ENCODE assay signal across 29 mouse cellular contexts in genomic region chr12:41469096-41469801, GRCm38 (mm10). TPM values are rescaled to one million over a fixed set of nuclear protein-coding genes. Genes with fewer than 3 reads are reported as not detected.
DNase-seq lines count a peak whose midpoint lies in the region; ATAC-seq and TF ChIP-seq lines count a peak whose summit lies in the region.
"Had no signal": no experiment of that assay in that cellular context is flagged by ENCODE, and none has a peak within 500 bp of the region (broad histone marks: within the 10 kb centered on the region; RNA-seq: fewer than 3 reads in every experiment).

No protein-coding gene starts in this region.

- no peak overlapping the region for H3K4me2 ChIP-seq in hindbrain, embryonic 16.5 days (ENCODE audit: low read length)
- H3K4me2 ChIP-seq: embryonic facial prominence, embryonic 13.5 days; heart, embryonic 11.5 days; hindbrain, embryonic 13.5 days had no signal

- peaks cover 2% of the 10 kb centered on the region; the same call in 1 of the 2 replicates for H3K4me1 ChIP-seq in hindbrain, embryonic 16.5 days (ENCODE audit: control insufficient read depth, insufficient read depth, low read depth, low read length)
- no peaks in the 10 kb centered on the region for H3K4me1 ChIP-seq in hindbrain, embryonic 10.5 days (replicated peaks)
- no peaks in the 10 kb centered on the region for H3K4me1 ChIP-seq in lung, adult 2 months (ENCODE audit: control insufficient read depth, insufficient read depth, low read length)
- H3K4me1 ChIP-seq: embryonic facial prominence, embryonic 13.5 days had no signal

- no peaks in the 10 kb centered on the region for H3K36me3 ChIP-seq in hindbrain, embryonic 16.5 days (ENCODE audit: control insufficient read depth, insufficient read depth, low read length)
- H3K36me3 ChIP-seq in hindbrain, embryonic 10.5 days = no peaks in the 10 kb centered on the region
- H3K36me3 ChIP-seq: embryonic facial prominence, embryonic 13.5 days; hindbrain, embryonic 13.5 days had no signal

- H3K27me3 ChIP-seq in hindbrain, embryonic 16.5 days (replicated peaks; ENCODE audit: control insufficient read depth, insufficient read depth, low read length) = no peaks in the 10 kb centered on the region
- no peaks in the 10 kb centered on the region for H3K27me3 ChIP-seq in hindbrain, embryonic 10.5 days (ENCODE audit: insufficient read depth, poor library complexity, severe bottlenecking)
- H3K27me3 ChIP-seq: CH12.LX; embryonic facial prominence, embryonic 13.5 days; hindbrain, embryonic 13.5 days had no signal

- TF ChIP-seq CTCF in lung, adult 2 months (IDR thresholded peaks at IDR 0.05; ENCODE audit: insufficient read depth, low read length) = no peak

- ATAC-seq in hindbrain, embryonic 16.5 days = peak; percentile 24; the same call in 1 of the 2 replicates
- ATAC-seq: intestine, postnatal 0 days had no signal

- H3K9ac ChIP-seq in hindbrain, embryonic 16.5 days (ENCODE audit: low read depth, low read length) = no peak overlapping the region
- H3K9ac ChIP-seq: embryonic facial prominence, embryonic 13.5 days; hindbrain, embryonic 13.5 days; liver, embryonic 14.5 days had no signal

- peak; percentile 16 for DNase-seq in adrenal gland, adult 2 months
- DNase-seq in adrenal gland, adult 18-20 months (ENCODE audit: low spot score in 2 of 2) = no peak
- DNase-seq in hindbrain, embryonic 10.5 days (ENCODE audit: low spot score) = no peak
- peak; percentile 4 for DNase-seq in lung, postnatal 10 days
- no peak for DNase-seq in lung, adult 2 months
- peak; percentile 15 for DNase-seq in retina, postnatal 1 day
- no peak for DNase-seq in retina, embryonic 14.5 days (ENCODE audit: low spot score)
- DNase-seq: adrenal gland, postnatal 14 days; cerebellum, adult 11-12 months; cerebellum, postnatal 10 days; gastrocnemius, postnatal 25 days; heart, adult 18-20 months; heart, postnatal 36 days; kidney, postnatal 14 days; layer of hippocampus, adult 9-11 months; liver; right cerebral cortex, postnatal 4 days; thymus, adult 18-20 months; thymus, postnatal 25 days had no signal

- no peaks in the 10 kb centered on the region for H3K9me3 ChIP-seq in hindbrain, embryonic 16.5 days (ENCODE audit: control insufficient read depth, low read length)
- no peaks in the 10 kb centered on the region for H3K9me3 ChIP-seq in hindbrain, embryonic 10.5 days
- H3K9me3 ChIP-seq: embryonic facial prominence, embryonic 13.5 days; hindbrain, embryonic 13.5 days had no signal

- no peak overlapping the region for H3K27ac ChIP-seq in hindbrain, embryonic 16.5 days (ENCODE audit: low read depth, low read length)
- H3K27ac ChIP-seq in hindbrain, embryonic 10.5 days = no peak overlapping the region
- H3K27ac ChIP-seq: embryonic facial prominence, embryonic 13.5 days; hindbrain, embryonic 13.5 days; liver, embryonic 14.5 days; macrophage; stomach, postnatal 0 days had no signal

- H3K4me3 ChIP-seq in hindbrain, embryonic 16.5 days (ENCODE audit: low read length) = no peak overlapping the region
- no peak overlapping the region for H3K4me3 ChIP-seq in hindbrain, embryonic 10.5 days
- no peak overlapping the region for H3K4me3 ChIP-seq in lung, adult 2 months (replicated peaks; ENCODE audit: extremely low read depth, low read depth, low read length)
- H3K4me3 ChIP-seq: embryonic facial prominence, embryonic 13.5 days; hindbrain, embryonic 13.5 days had no signal

- 56% methylated on average over 6 of the region's 6 CpGs for WGBS in hindbrain, embryonic 16.5 days
- 74% methylated on average over 6 of the region's 6 CpGs for WGBS in hindbrain, embryonic 10.5 days
- 52% methylated on average over 6 of the region's 6 CpGs for WGBS in lung, adult 2 months

- no peak for TF ChIP-seq POLR2A in lung, adult 2 months (IDR thresholded peaks at IDR 0.05; ENCODE audit: borderline replicate concordance, extremely low read depth, low read depth, low read length)

RNA-seq across cellular contexts. Expression of gene Lrrn3, which starts 17.0 kb away (rescaled TPM):
- total RNA-seq in adrenal gland, adult 2 months (2021) = 10 to 100 TPM; 35.5 to 35.7 TPM
- polyA plus RNA-seq in adrenal gland, adult 2 months (2012; rRNA removed) = 1.8 and 2.2 TPM in 2 replicates
- total RNA-seq in adrenal gland, adult 18-20 months (2021) = 10 to 100 TPM; 28.8 to 46.9 TPM
- 101 and 105 TPM in 2 replicates for polyA plus RNA-seq in hindbrain, embryonic 16.5 days (2015; fragmentation: Nextera tagmentation; extraction: Ambion mirVana)
- polyA plus RNA-seq in hindbrain, embryonic 10.5 days (2016; fragmentation: Nextera tagmentation; extraction: Ambion mirVana) = 13.9 and 17.7 TPM in 2 replicates
- polyA plus RNA-seq in lung, adult 2 months (2012; rRNA removed) = 1.2 and 2.7 TPM in 2 replicates
- total RNA-seq: CH12.LX; megakaryocyte-erythroid progenitor cell, adult 5-6 weeks had no signal

Comparison
In these comparisons a context has a peak if more than half of its experiments do, and no peak if none do; other contexts are left out.
1. DNase-seq: peak in adrenal gland, adult 2 months (single experiment), lung, postnatal 10 days (single experiment) and retina, postnatal 1 day (single experiment); none in adrenal gland, adult 18-20 months (0 of 2), hindbrain, embryonic 10.5 days (single experiment), lung, adult 2 months (single experiment) and retina, embryonic 14.5 days (single experiment).